Mouse (Mus musculus) lung, adult 2 months (tissue): Measurements from ENCODE around the gene Gm28051.

Experiments used
- CTCF ChIP-seq: fragments of 200-500 bp; IDR thresholded peaks from 2 replicates; pipeline ENCODE4 v1.5.1; 2011; ENCODE audit warnings: mild to moderate bottlenecking, low read length, control low read depth; ENCODE audit not compliant: insufficient read depth
- POLR2A ChIP-seq: fragments of 200-500 bp; IDR thresholded peaks from 2 replicates; pipeline ENCODE4 v1.6.1; 2011; ENCODE audit warnings: low read depth, mild to moderate bottlenecking, control low read depth, low read length, borderline replicate concordance; ENCODE audit errors: extremely low read depth

- TF ChIP-seq CTCF = 0 out of 2 replicates have a peak, but pooled peaks have one; percentile 20
- TF ChIP-seq POLR2A = no peak
These were observed 49.3 kb downstream of the Gm28051 start for GRCm38 (mm10) chr12:102708220-102708619.
